Mouse (Mus musculus): ENCODE measurements around the gene Ppp3cb. TPM values are rescaled to one million over a fixed set of nuclear protein-coding genes. Genes with fewer than 3 reads are reported as not detected.

Ppp3cb gene
- polyA plus RNA-seq, 1 experiment = 118 TPM

DNA sequence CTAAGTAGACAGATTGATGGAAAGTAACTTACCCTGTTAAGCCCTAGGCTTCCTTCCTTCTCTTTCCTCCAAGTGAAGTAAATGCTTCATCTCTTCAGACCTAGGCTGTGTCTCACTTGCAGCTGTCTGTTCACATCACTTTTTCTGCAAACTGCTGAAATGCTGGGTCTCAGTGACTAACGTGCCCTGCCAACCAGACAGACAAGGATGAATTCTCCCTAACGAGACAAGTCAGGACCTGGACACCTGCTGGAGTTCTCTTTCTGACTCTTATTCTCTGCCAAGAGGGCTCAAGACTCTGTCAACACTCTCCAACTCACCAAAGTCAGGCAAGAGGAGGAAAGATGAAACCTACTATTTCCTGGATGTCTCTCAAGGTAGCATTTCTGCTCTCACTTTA is 49.8 kb downstream of the Ppp3cb start, which contains the start of gene Mss51:
TSS of gene Mss51 (minus strand) at position 299 of the 400 bp plus-strand sequence.
- peaks cover 11% of the 10 kb centered on the region for H3K36me3 ChIP-seq (ENCODE audit: control insufficient read depth, insufficient read depth, low read length, poor library complexity, severe bottlenecking)
- no peak within 1 kb of the TSS for H3K4me3 ChIP-seq (ENCODE audit: low read depth, low read length)
- no peaks in the 10 kb centered on the region for H3K27me3 ChIP-seq (ENCODE audit: control insufficient read depth, insufficient read depth, low read length, poor library complexity, severe bottlenecking)
- TF ChIP-seq POLR2A (IDR thresholded peaks at IDR 0.05; ENCODE audit: insufficient read depth, low read length) (no peak), CTCF (IDR thresholded peaks at IDR 0.05; ENCODE audit: low read depth, low read length) (no peak), EP300 (IDR thresholded peaks at IDR 0.05; ENCODE audit: insufficient read depth, low read depth, low read length) (no peak)
- no peaks in the 10 kb centered on the region for H3K9me3 ChIP-seq (replicated peaks; ENCODE audit: control insufficient read depth, insufficient read depth, low read length, poor library complexity, severe bottlenecking)
- H3K4me1 ChIP-seq (ENCODE audit: control insufficient read depth, insufficient read depth, low read length) = no peaks in the 10 kb centered on the region
- H3K27ac ChIP-seq (ENCODE audit: insufficient read depth, low read length) = no peak within 1 kb of the TSS
- no peak within 1 kb of the TSS for H3K9ac ChIP-seq (ENCODE audit: low read depth, poor library complexity, severe bottlenecking)

DNA sequence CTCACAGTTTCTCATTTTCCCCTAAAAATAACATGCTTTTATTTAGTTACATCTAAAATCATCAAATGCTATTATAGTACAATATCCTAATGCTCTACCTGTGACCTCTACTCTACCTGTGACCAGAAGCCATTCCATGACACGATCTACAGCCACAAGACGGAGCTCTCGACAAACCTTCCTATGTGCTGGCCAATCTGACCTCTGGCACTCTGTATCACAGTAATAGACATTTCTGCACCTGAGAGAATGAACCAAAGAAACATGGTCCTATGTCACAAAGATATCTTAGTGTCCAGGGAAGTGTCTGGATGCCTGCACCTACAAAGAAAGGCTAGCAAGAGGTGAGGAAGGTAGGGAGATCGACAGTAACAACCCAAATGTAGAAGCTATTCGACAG is 60.3 kb downstream of the Ppp3cb start:
- H3K4me3 ChIP-seq (ENCODE audit: low read depth, low read length) = no peak overlapping the region
- H3K9ac ChIP-seq (ENCODE audit: low read depth, poor library complexity, severe bottlenecking) = no peak overlapping the region
- no peaks in the 10 kb centered on the region for H3K9me3 ChIP-seq (replicated peaks; ENCODE audit: control insufficient read depth, insufficient read depth, low read length, poor library complexity, severe bottlenecking)
- peaks cover 2% of the 10 kb centered on the region for H3K4me1 ChIP-seq (ENCODE audit: control insufficient read depth, insufficient read depth, low read length)
- no peaks in the 10 kb centered on the region for H3K27me3 ChIP-seq (ENCODE audit: control insufficient read depth, insufficient read depth, low read length, poor library complexity, severe bottlenecking)
- no peak overlapping the region for H3K27ac ChIP-seq (ENCODE audit: insufficient read depth, low read length)
- TF ChIP-seq EP300 (IDR thresholded peaks at IDR 0.05; ENCODE audit: insufficient read depth, low read depth, low read length) (no peak), POLR2A (IDR thresholded peaks at IDR 0.05; ENCODE audit: insufficient read depth, low read length) (no peak), CTCF (IDR thresholded peaks at IDR 0.05; ENCODE audit: low read depth, low read length) (no peak)
- peaks cover 2% of the 10 kb centered on the region; the same call in 1 of the 2 replicates for H3K36me3 ChIP-seq (ENCODE audit: control insufficient read depth, insufficient read depth, low read length, poor library complexity, severe bottlenecking)

DNA sequence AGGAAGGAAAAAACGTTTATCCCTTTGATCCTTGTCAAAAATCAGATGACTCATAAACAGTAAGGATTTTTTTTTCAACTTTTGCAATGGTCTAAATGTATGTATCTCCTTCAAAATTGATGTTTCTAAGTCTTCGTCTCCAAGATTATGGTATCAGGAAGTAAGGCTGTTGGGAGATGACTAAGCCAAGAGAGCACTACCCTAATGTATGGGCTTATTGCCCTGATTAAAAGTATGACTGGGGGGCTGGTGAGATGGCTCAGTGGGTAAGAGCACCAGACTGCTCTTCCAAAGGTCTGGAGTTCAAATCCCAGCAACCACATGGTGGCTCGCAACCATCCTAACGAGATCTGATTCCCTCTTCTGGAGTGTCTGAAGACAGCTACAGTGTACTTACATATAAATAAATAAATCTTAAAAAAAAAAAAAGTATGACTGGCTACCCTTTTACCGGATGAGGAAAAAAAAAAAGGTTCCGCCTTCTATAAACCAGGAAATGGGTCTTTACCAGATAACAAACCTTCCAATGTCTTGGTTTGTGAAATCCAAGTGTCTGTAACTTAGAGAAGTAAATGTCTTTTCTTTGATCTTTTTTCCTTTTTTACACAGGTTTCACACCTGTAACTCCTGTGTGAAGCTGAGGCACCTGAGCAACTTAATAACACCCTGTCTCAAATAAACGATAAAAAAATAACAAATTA is 64.2 kb downstream of the Ppp3cb start:
- Histone ChIP-seq H3K27ac (ENCODE audit: insufficient read depth, low read length) (no peak overlapping the region), H3K4me3 (ENCODE audit: low read depth, low read length) (no peak overlapping the region), H3K36me3 (ENCODE audit: control insufficient read depth, insufficient read depth, low read length, poor library complexity, severe bottlenecking) (no peaks in the 10 kb centered on the region; the same call in 1 of the 2 replicates), H3K27me3 (ENCODE audit: control insufficient read depth, insufficient read depth, low read length, poor library complexity, severe bottlenecking) (no peaks in the 10 kb centered on the region), H3K9ac (ENCODE audit: low read depth, poor library complexity, severe bottlenecking) (no peak overlapping the region), H3K9me3 (replicated peaks; ENCODE audit: control insufficient read depth, insufficient read depth, low read length, poor library complexity, severe bottlenecking) (no peaks in the 10 kb centered on the region), H3K4me1 (ENCODE audit: control insufficient read depth, insufficient read depth, low read length) (peaks cover 4% of the 10 kb centered on the region)
- no peak for TF ChIP-seq CTCF (IDR thresholded peaks at IDR 0.05; ENCODE audit: low read depth, low read length)
- no peak for TF ChIP-seq EP300 (IDR thresholded peaks at IDR 0.05; ENCODE audit: insufficient read depth, low read depth, low read length)
- no peak for TF ChIP-seq POLR2A (IDR thresholded peaks at IDR 0.05; ENCODE audit: insufficient read depth, low read length)

DNA sequence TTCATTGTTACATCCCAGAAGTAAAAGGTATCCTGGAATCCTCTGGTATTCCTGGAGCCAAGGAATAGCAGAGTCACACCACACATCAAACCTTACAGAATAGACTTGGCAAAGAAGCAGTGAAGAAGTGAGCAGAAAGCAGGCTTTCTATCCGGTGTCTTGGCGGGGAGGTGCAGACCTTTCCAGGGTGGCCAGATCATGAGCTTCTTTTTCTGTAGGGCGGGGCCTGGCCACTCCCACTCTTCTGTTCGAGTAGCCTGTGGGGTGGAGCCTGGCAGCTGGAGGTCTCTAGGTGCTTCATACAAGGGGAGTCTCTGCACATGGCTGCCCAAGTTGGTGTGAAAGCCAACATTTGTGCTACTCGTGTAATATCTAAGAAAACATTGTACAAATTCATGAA is 65.2 kb downstream of the Ppp3cb start:
- Histone ChIP-seq H3K4me3 (ENCODE audit: low read depth, low read length) (no peak overlapping the region), H3K27me3 (ENCODE audit: control insufficient read depth, insufficient read depth, low read length, poor library complexity, severe bottlenecking) (no peaks in the 10 kb centered on the region), H3K36me3 (ENCODE audit: control insufficient read depth, insufficient read depth, low read length, poor library complexity, severe bottlenecking) (no peaks in the 10 kb centered on the region; the same call in 1 of the 2 replicates), H3K9me3 (replicated peaks; ENCODE audit: control insufficient read depth, insufficient read depth, low read length, poor library complexity, severe bottlenecking) (no peaks in the 10 kb centered on the region), H3K9ac (ENCODE audit: low read depth, poor library complexity, severe bottlenecking) (no peak overlapping the region), H3K4me1 (ENCODE audit: control insufficient read depth, insufficient read depth, low read length) (peaks cover 4% of the 10 kb centered on the region), H3K27ac (ENCODE audit: insufficient read depth, low read length) (no peak overlapping the region)
- TF ChIP-seq CTCF (IDR thresholded peaks at IDR 0.05; ENCODE audit: low read depth, low read length) (no peak), POLR2A (IDR thresholded peaks at IDR 0.05; ENCODE audit: insufficient read depth, low read length) (no peak), EP300 (IDR thresholded peaks at IDR 0.05; ENCODE audit: insufficient read depth, low read depth, low read length) (no peak)

DNA sequence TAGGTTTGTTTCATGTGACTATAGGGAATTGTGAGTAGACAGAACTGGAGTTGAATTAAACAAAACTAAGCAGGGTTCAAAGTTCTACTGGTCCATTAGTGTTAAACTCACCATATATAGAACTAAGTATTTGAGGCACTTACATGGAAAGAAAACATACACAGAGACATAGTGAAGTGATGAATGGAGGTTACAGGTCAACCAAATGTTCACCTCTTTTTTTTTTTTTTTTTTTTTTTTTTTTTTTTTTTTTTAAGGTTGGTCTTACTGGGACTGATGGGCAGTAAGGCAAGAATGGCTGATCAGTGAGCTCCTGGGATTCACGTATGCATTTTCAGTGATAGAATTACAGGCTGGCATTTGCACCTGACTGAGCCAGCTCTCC is 66.2 kb downstream of the Ppp3cb start:
- Histone ChIP-seq H3K9me3 (replicated peaks; ENCODE audit: control insufficient read depth, insufficient read depth, low read length, poor library complexity, severe bottlenecking) (no peaks in the 10 kb centered on the region), H3K4me3 (ENCODE audit: low read depth, low read length) (no peak overlapping the region), H3K27me3 (ENCODE audit: control insufficient read depth, insufficient read depth, low read length, poor library complexity, severe bottlenecking) (no peaks in the 10 kb centered on the region), H3K27ac (ENCODE audit: insufficient read depth, low read length) (peak overlapping the region; percentile 25; the same call in 1 of the 2 replicates), H3K36me3 (ENCODE audit: control insufficient read depth, insufficient read depth, low read length, poor library complexity, severe bottlenecking) (no peaks in the 10 kb centered on the region; the same call in 1 of the 2 replicates), H3K4me1 (ENCODE audit: control insufficient read depth, insufficient read depth, low read length) (peaks cover 6% of the 10 kb centered on the region), H3K9ac (ENCODE audit: low read depth, poor library complexity, severe bottlenecking) (0 out of 2 replicates have a peak overlapping the region, but pooled peaks have one; percentile 18)
- no peak for TF ChIP-seq EP300 (IDR thresholded peaks at IDR 0.05; ENCODE audit: insufficient read depth, low read depth, low read length)
- no peak for TF ChIP-seq CTCF (IDR thresholded peaks at IDR 0.05; ENCODE audit: low read depth, low read length)
- no peak for TF ChIP-seq POLR2A (IDR thresholded peaks at IDR 0.05; ENCODE audit: insufficient read depth, low read length)

Measured in ES-Bruce4 (cell line).